ENCODE assay signal across 18 mouse cellular contexts in the genomic region with DNA sequence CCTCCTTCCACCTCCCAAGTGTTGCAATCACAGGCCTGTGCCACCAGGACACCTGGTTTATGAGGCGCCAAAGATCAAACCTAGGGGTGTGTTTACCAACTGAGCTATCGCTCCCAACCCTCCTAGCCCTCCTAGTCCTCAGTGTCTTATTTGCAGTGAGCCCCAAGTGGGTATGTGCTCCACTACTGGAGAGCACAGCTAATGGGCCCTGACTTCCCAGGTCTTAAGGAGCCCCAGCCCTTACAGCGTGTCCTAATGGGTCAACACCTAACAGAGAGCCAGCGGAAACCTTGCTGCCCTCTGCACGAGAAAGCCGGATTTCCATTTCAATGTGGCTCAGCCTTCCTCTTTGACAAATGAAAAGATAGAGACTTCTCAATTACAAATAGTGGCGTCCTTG. TPM values are rescaled to one million over a fixed set of nuclear protein-coding genes. Genes with fewer than 3 reads are reported as not detected.
DNase-seq lines count a peak whose midpoint lies in the region; ATAC-seq and TF ChIP-seq lines count a peak whose summit lies in the region.
"Had no signal": no experiment of that assay in that cellular context is flagged by ENCODE, and none has a peak within 500 bp of the region (broad histone marks: within the 10 kb centered on the region; RNA-seq: fewer than 3 reads in every experiment).

No protein-coding gene starts in this region.

- H3K9ac ChIP-seq in limb, embryonic 12.5 days (replicated peaks) = no peak overlapping the region
- H3K9ac ChIP-seq in ES-Bruce4 (ENCODE audit: low read depth, poor library complexity, severe bottlenecking) (no peak overlapping the region), ES-E14 (ENCODE audit: insufficient read depth, low read depth, low read length, poor library complexity, severe bottlenecking) (no peak overlapping the region)
- H3K9ac ChIP-seq in intestine, embryonic 16.5 days (ENCODE audit: low read depth, low read length) = no peak overlapping the region
- H3K9ac ChIP-seq: embryonic facial prominence, embryonic 15.5 days; heart, embryonic 12.5 days had no signal

- in situ Hi-C loops in ES-E14 (cut with MboI; ENCODE audit: low sequenced_read_pairs in 2 of 2, unreplicated experiment in 2 of 2) = no loop called here

- H3K9me3 ChIP-seq in limb, embryonic 12.5 days = no peaks in the 10 kb centered on the region
- H3K9me3 ChIP-seq in limb, embryonic 10.5 days (replicated peaks) = no peaks in the 10 kb centered on the region
- H3K9me3 ChIP-seq in ES-Bruce4 (replicated peaks; ENCODE audit: control insufficient read depth, insufficient read depth, low read length, poor library complexity, severe bottlenecking) (no peaks in the 10 kb centered on the region), ES-E14 (ENCODE audit: control insufficient read depth, insufficient read depth, low read depth, low read length) (no peaks in the 10 kb centered on the region)
- no peaks in the 10 kb centered on the region for H3K9me3 ChIP-seq in intestine, embryonic 16.5 days (ENCODE audit: control insufficient read depth, low read length)
- H3K9me3 ChIP-seq: embryonic facial prominence, embryonic 15.5 days; forebrain, embryonic 10.5 days; heart, embryonic 12.5 days had no signal

- no peaks in the 10 kb centered on the region for H3K36me3 ChIP-seq in limb, embryonic 12.5 days
- no peaks in the 10 kb centered on the region for H3K36me3 ChIP-seq in limb, embryonic 10.5 days
- H3K36me3 ChIP-seq in ES-Bruce4 (ENCODE audit: control insufficient read depth, insufficient read depth, low read length, poor library complexity, severe bottlenecking) (no peaks in the 10 kb centered on the region), ES-E14 (ENCODE audit: control insufficient read depth, insufficient read depth, low read length, poor library complexity, severe bottlenecking) (no peaks in the 10 kb centered on the region)
- H3K36me3 ChIP-seq in intestine, embryonic 16.5 days (ENCODE audit: control insufficient read depth, insufficient read depth, low read length) = no peaks in the 10 kb centered on the region
- H3K36me3 ChIP-seq: embryonic facial prominence, embryonic 15.5 days; forebrain, embryonic 10.5 days; heart, embryonic 12.5 days had no signal

- no peak for TF ChIP-seq CTCF in ES-Bruce4 (IDR thresholded peaks at IDR 0.05; ENCODE audit: low read depth, low read length)

- H3K4me2 ChIP-seq in limb, embryonic 12.5 days = peak overlapping the region; percentile 41
- H3K4me2 ChIP-seq in intestine, embryonic 16.5 days (ENCODE audit: low read depth, low read length) = no peak overlapping the region

- no peak for DNase-seq in limb, embryonic 10.5 days (ENCODE audit: low spot score)
- DNase-seq in ES-E14 (ENCODE audit: low read depth, low spot score) = peak; percentile 40
- DNase-seq in urinary bladder, postnatal 14 days (ENCODE audit: low spot score) = no peak
- DNase-seq in urinary bladder, postnatal 4 days (ENCODE audit: low spot score in 2 of 2) = no peak
- no peak for DNase-seq in cerebellum, postnatal 36 days
- DNase-seq: adrenal gland, postnatal 10 days; cerebellum, adult 11 months; cerebellum, postnatal 10 days; embryo, embryonic 11 days; gastrocnemius, postnatal 14 days had no signal

- TF ChIP-seq EP300 in ES-Bruce4 (IDR thresholded peaks at IDR 0.05; ENCODE audit: insufficient read depth, low read depth, low read length) = peak; percentile 90

- H3K27ac ChIP-seq in limb, embryonic 12.5 days = no peak overlapping the region
- no peak overlapping the region for H3K27ac ChIP-seq in limb, embryonic 10.5 days
- H3K27ac ChIP-seq in ES-Bruce4 (ENCODE audit: insufficient read depth, low read length) = peak overlapping the region; percentile 80
- no peak overlapping the region; the same call in 1 of the 2 replicates for H3K27ac ChIP-seq in ES-E14 (ENCODE audit: insufficient read depth, low read depth, low read length, poor library complexity, severe bottlenecking)
- H3K27ac ChIP-seq in intestine, embryonic 16.5 days (ENCODE audit: low read length) = no peak overlapping the region
- H3K27ac ChIP-seq: forebrain, embryonic 10.5 days had no signal

- no peak for ATAC-seq in limb, embryonic 12.5 days (ENCODE audit: insufficient number of reproducible peaks, insufficient read depth, low FRiP score, low TSS enrichment, low read depth)
- ATAC-seq in intestine, embryonic 16.5 days = peak; percentile 80
- ATAC-seq: inflammation-experienced regulatory T-cells, adult 6 months had no signal

- H3K4me3 ChIP-seq in limb, embryonic 12.5 days (replicated peaks) = no peak overlapping the region
- H3K4me3 ChIP-seq in limb, embryonic 10.5 days = no peak overlapping the region
- H3K4me3 ChIP-seq in ES-Bruce4 (ENCODE audit: low read depth, low read length) (no peak overlapping the region), ES-E14 (ENCODE audit: insufficient read depth in 1 of 2, low read depth in 1 of 2, low read length in 2 of 2, poor library complexity in 1 of 2, severe bottlenecking in 1 of 2) (peak overlapping the region in 1 of 2 experiments; percentile 38; a peak in 1 of 4 replicates)
- H3K4me3 ChIP-seq in intestine, embryonic 16.5 days (ENCODE audit: low read length) = no peak overlapping the region
- H3K4me3 ChIP-seq: erythroblast, embryonic 14.5 days; forebrain, embryonic 10.5 days; heart, embryonic 12.5 days had no signal

- WGBS in limb, embryonic 12.5 days = 25% methylated on average over 7 of the region's 7 CpGs
- WGBS in limb, embryonic 10.5 days = 33% methylated on average over 7 of the region's 7 CpGs
- WGBS in intestine, embryonic 16.5 days = 53% methylated on average over 7 of the region's 7 CpGs

- H3K4me1 ChIP-seq in limb, embryonic 12.5 days (replicated peaks) = peaks cover 16% of the 10 kb centered on the region
- H3K4me1 ChIP-seq in limb, embryonic 10.5 days = peaks cover 19% of the 10 kb centered on the region; the same call in 1 of the 2 replicates
- H3K4me1 ChIP-seq in ES-Bruce4 (ENCODE audit: control insufficient read depth, insufficient read depth, low read length) (no peaks in the 10 kb centered on the region), ES-E14 (ENCODE audit: control insufficient read depth in 2 of 2, insufficient read depth in 2 of 2, low read length in 2 of 2, poor library complexity in 1 of 2) (peaks cover 0 to 10% of the 10 kb centered on the region in 2 experiments; a peak in 3 of 4 replicates)
- H3K4me1 ChIP-seq in intestine, embryonic 16.5 days (ENCODE audit: control insufficient read depth, insufficient read depth, low read length) = peaks cover 5% of the 10 kb centered on the region; the same call in 1 of the 2 replicates
- H3K4me1 ChIP-seq: heart, embryonic 12.5 days had no signal

- TF ChIP-seq POLR2A in ES-Bruce4 (IDR thresholded peaks at IDR 0.05; ENCODE audit: insufficient read depth, low read length) = no peak

- peaks cover 14% of the 10 kb centered on the region for H3K27me3 ChIP-seq in limb, embryonic 12.5 days
- peaks cover 53% of the 10 kb centered on the region for H3K27me3 ChIP-seq in limb, embryonic 10.5 days (ENCODE audit: low read depth, poor library complexity, severe bottlenecking)
- H3K27me3 ChIP-seq in ES-Bruce4 (ENCODE audit: control insufficient read depth, insufficient read depth, low read length, poor library complexity, severe bottlenecking) = no peaks in the 10 kb centered on the region
- no peaks in the 10 kb centered on the region for H3K27me3 ChIP-seq in intestine, embryonic 16.5 days (replicated peaks; ENCODE audit: control insufficient read depth, insufficient read depth, low read length)

TF ChIP-seq in ES-E14, 5 proteins besides CTCF, POLR2A, EP300 and RAD21:
- no peak for TF ChIP-seq HCFC1 (IDR thresholded peaks at IDR 0.05; ENCODE audit: borderline replicate concordance, insufficient read depth, low read length)
- no peak for TF ChIP-seq CHD2 (IDR thresholded peaks at IDR 0.05; ENCODE audit: low read depth, low read length)

RNA-seq across cellular contexts. Expression of gene Cdca7, which starts 39.6 kb away (rescaled TPM):
- 242 and 246 TPM in 2 replicates for polyA plus RNA-seq in limb, embryonic 12.5 days (2016; fragmentation: Nextera tagmentation; extraction: Ambion mirVana)
- 290 and 298 TPM in 2 replicates for polyA plus RNA-seq in limb, embryonic 10.5 days (2016; fragmentation: Nextera tagmentation; extraction: Ambion mirVana)
- polyA plus RNA-seq in ES-Bruce4 (2011; ENCODE audit: insufficient read depth, insufficient read length, low read depth, missing spikeins) = 113 and 124 TPM in 2 replicates
- 94.1 and 107 TPM in 2 replicates for total RNA-seq in ES-E14 (2012; rRNA removed)
- polyA plus RNA-seq in intestine, embryonic 16.5 days (2015; fragmentation: Nextera tagmentation; extraction: Ambion mirVana) = 94.9 and 111 TPM in 2 replicates
